Mouse (Mus musculus) limb, embryonic 10.5 days (tissue): Measurements from ENCODE around the gene Setdb2. TPM values are rescaled to one million over a fixed set of nuclear protein-coding genes. Genes with fewer than 3 reads are reported as not detected.
"Not testable (repeated sequence)": the region's sequence is repeated elsewhere in the genome, so short reads cannot be mapped to it uniquely, and the experiment has no call there.

ENCODE experiments used
- DNase-seq: peaks from one replicate; pipeline ENCODE4 v3.0.0-alpha.2; 2017; ENCODE audit warnings: low spot score
- H3K27ac ChIP-seq: fragments of 300-500 bp; sonication (generic); 2 replicates; pipeline ENCODE4 v1.5.1; 2016; ENCODE audit warnings: mild to moderate bottlenecking
- H3K27me3 ChIP-seq: fragments of 300-500 bp; sonication (generic); 2 replicates; pipeline ENCODE4 v1.6.1; 2016; ENCODE audit warnings: low read depth, mild to moderate bottlenecking; ENCODE audit not compliant: poor library complexity, severe bottlenecking
- H3K36me3 ChIP-seq: fragments of 300-500 bp; sonication (generic); 2 replicates; pipeline ENCODE4 v1.6.1; 2016; ENCODE audit warnings: mild to moderate bottlenecking, moderate library complexity
- H3K4me1 ChIP-seq: fragments of 300-500 bp; sonication (generic); 2 replicates; pipeline ENCODE4 v1.6.1; 2016
- H3K4me3 ChIP-seq: fragments of 300-500 bp; sonication (generic); 2 replicates; pipeline ENCODE4 v1.5.1; 2016; ENCODE audit warnings: mild to moderate bottlenecking, moderate library complexity
- H3K9me3 ChIP-seq: fragments of 300-500 bp; sonication (generic); replicated peaks from 2 replicates; pipeline ENCODE4 v1.6.1; 2016; ENCODE audit warnings: mild to moderate bottlenecking
- WGBS: fragments of 180-500 bp; shearing (Covaris S2); methylation state at CpG from one replicate; pipeline ENCODE4 v1.1.7; 2016; 5-methylcytosine and 5-hydroxymethylcytosine counted together
- polyA plus RNA-seq: library from polyadenylated mRNA; unstranded; fragments of >200 nt; fragmentation: Nextera tagmentation; extraction: Ambion mirVana; gene quantifications from 2 replicates; pipeline ENCODE4 v1.2.1, GENCODE M21; 2016

The Setdb2 gene
- polyA plus RNA-seq, 1 experiment from 2014 or later: 13.1 TPM

DNA sequence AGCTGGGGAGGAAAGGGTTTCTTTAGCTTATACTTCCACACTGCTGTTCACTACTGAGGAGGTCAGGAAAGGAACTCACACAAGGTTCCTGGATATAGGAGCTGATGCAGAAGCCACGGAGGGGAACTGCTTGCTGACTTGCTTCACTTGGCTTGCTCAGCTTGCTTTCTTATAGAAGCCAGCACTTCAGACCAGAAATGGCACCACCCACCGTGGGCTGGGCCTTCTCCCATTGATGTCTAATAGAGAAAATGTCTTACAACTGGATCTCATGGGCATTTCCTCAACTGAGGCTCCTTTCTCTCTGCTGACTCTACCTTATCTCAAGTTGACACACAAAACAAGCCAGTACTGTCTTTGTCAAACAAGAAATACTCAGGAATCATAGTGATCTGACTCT is 6.8 kb downstream of the Setdb2 start:
- H3K9me3 ChIP-seq: no peaks in the 10 kb centered on the region
- 74% methylated on average over 2 of the region's 2 CpGs for WGBS
- H3K4me3 ChIP-seq: no peak overlapping the region
- DNase-seq: no peak
- no peak overlapping the region for H3K27ac ChIP-seq
- no peaks in the 10 kb centered on the region for H3K27me3 ChIP-seq
- no peaks in the 10 kb centered on the region; the same call in 1 of the 2 replicates for H3K4me1 ChIP-seq
- peaks cover 9% of the 10 kb centered on the region for H3K36me3 ChIP-seq

DNA sequence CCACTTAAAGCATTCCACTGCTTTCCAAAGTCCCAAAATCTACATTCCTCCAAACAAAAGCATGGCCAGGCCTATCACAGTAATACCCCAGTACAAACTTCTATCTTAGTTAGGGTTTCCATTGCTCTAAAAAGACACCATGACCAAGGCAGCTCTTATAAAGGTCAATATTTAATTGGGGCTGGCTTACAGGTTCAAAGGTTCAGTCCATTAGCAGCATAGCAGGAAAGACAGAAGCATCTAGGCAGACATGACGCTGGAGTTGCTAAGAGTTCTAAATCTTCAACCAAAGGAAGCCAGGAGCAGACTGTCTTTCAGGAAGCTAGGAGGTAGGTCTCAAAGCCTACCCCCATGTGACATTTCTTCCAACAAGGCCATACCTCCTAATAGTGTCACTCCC is 10.1 kb downstream of the Setdb2 start:
- Histone ChIP-seq H3K36me3 (peaks cover 6% of the 10 kb centered on the region), H3K4me3 (no peak overlapping the region), H3K27ac (no peak overlapping the region), H3K4me1 (no peaks in the 10 kb centered on the region), H3K27me3 (no peaks in the 10 kb centered on the region), H3K9me3 (no peaks in the 10 kb centered on the region)
- DNase-seq: no peak
- WGBS: 83% methylated on average over 1 of the region's 1 CpGs

DNA sequence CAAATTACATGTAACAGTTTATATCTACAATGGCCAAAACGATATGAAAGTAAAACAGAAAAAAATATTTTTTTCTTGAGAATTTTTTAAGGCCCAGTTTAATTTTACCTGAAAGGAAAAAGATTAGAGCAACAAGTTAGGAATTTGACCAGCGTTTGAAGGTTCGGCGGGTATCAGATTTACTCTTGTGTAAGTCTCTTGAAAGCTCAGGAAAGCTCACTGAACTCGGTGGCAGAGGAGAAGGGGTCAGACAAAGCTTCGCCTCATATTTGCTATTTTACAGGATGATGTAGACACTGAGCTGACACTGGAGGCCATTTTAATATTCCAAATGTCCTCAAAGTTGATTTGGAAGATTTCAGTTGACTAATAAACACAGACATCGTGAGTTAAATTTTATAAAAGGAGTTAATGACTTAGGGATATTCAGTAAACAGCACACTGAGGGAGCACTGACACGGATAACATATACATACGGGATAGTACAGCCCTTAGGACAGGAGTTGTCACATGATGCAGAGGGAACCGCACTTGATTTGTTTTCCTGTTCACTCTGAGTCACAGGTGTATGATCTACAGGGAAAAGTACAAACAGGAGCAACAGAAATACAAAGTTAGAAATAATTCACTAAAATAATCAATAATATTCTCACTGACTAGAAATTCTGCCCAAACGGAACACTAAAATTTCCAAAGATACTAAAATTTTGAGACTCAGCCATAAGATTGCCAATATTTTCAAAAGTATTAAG is 17.6 kb downstream of the Setdb2 start:
- 92% methylated on average over 11 of the region's 11 CpGs for WGBS
- no peaks in the 10 kb centered on the region for H3K27me3 ChIP-seq

DNA sequence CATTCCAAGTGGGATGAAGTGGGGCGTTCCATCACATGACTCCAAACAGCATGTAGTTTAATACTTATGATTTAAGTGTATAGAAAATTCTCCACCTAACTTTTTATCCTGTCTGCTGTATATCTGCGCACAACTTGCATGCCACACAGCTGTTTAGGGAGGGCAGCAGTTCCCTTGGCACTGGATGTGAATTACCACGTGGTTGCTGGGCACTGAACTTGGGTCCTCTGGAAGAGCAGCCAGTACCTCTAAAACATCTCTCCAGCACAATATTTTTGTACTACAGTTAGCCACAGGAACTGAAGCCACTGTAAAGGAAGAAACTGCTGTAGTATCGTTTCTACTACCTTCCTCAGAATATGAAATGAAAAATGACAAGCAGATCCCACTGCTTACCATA is 22.5 kb downstream of the Setdb2 start:
- no peak overlapping the region for H3K27ac ChIP-seq
- peaks cover 45% of the 10 kb centered on the region for H3K36me3 ChIP-seq
- H3K4me1 ChIP-seq: no peaks in the 10 kb centered on the region
- WGBS: 92% methylated on average over 4 of the region's 4 CpGs
- no peak for DNase-seq
- H3K27me3 ChIP-seq: no peaks in the 10 kb centered on the region
- H3K4me3 ChIP-seq: no peak overlapping the region
- H3K9me3 ChIP-seq: no peaks in the 10 kb centered on the region

More for the DNA sequence above, 17.6 kb downstream of the Setdb2 start:
- Histone ChIP-seq H3K4me3 (no peak overlapping the region), H3K36me3 (peaks cover 10% of the 10 kb centered on the region), H3K9me3 (no peaks in the 10 kb centered on the region), H3K4me1 (no peaks in the 10 kb centered on the region), H3K27ac (no peak overlapping the region)
- DNase-seq: no peak

DNA sequence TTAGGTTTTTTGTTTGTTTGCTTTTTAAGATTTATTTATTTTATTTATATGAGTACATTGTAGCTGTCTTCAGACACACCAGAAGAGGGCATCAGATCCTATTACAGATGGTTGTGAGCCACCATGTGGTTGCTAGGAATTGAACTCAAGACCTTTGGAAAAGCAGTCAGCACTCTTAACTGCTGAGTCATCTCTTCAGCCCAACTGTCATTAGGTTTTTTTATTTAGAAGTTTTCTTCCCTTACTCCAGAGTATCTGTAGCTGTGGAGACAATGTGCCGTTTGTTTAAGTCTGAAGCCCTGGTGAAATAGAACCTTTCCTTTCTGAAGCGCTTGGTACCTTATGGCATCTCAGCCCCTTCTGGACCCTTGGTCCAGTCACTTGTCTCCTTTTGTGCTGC is 25.7 kb downstream of the Setdb2 start:
- H3K27ac ChIP-seq: not testable (repeated sequence)

DNA sequence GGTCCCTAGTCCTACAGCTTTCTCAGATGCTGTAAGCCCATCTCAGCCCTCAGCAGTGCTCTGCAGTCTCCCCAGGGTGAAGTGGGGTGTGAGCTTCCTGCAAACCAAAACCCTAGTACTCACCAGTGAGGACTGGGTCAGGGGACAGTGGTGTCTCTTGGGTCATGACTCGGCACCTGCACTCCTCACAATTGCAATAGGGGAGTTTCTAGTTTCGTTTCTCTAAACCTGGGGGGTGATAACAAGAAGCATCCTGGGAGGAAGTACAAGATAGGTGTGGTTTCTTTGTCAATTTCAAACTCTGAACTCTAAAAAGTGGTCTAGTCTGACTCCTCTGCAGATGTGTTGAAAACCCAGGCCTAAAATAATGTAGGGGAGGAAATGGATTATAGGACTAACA is 43.7 kb downstream of the Setdb2 start:
- H3K4me3 ChIP-seq: no peak overlapping the region
- DNase-seq: no peak
- no peaks in the 10 kb centered on the region for H3K9me3 ChIP-seq
- no peaks in the 10 kb centered on the region for H3K4me1 ChIP-seq
- H3K27ac ChIP-seq: no peak overlapping the region
- peaks cover 8% of the 10 kb centered on the region; the same call in 1 of the 2 replicates for H3K36me3 ChIP-seq
- WGBS: 91% methylated on average over 2 of the region's 2 CpGs
- no peaks in the 10 kb centered on the region for H3K27me3 ChIP-seq

More for the DNA sequence above, 25.7 kb downstream of the Setdb2 start:
- not testable (repeated sequence) for H3K9me3 ChIP-seq, H3K27me3 ChIP-seq, H3K4me1 ChIP-seq, H3K4me3 ChIP-seq, DNase-seq
- H3K36me3 ChIP-seq: peaks cover 62% of the 10 kb centered on the region
- WGBS: 96% methylated on average over 2 of the region's 2 CpGs

DNA sequence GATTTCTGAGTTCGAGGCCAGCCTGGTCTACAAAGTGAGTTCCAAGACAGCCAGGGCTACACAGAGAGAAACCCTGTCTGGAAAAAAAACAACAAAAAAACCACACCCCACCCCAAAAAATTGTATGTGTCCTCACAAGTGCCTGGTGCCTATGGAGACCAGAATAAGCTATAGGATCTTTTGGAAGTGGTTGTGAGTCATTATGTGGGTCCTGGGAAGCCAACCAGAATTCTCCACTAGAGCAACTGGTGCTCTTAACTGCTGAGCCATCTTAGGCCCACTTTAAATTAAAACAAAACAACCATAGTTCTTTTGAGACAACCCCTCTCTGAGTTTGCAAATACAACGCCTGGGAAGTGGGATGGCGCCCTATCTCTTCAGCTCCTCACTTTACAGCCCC is 45.4 kb downstream of the Setdb2 start, which contains the start of gene Phf11c:
Gene Phf11c, minus strand, starts transcription at position 101 of the 400 bp plus-strand sequence.
- 93% methylated on average over 3 of the region's 3 CpGs for WGBS
- Histone ChIP-seq H3K27ac (no peak within 1 kb of the TSS), H3K36me3 (0 out of 2 replicates have a peak, but pooled peaks cover 3% of the 10 kb centered on the region), H3K9me3 (no peaks in the 10 kb centered on the region), H3K4me3 (no peak within 1 kb of the TSS), H3K4me1 (no peaks in the 10 kb centered on the region), H3K27me3 (no peaks in the 10 kb centered on the region)
- DNase-seq: no peak

DNA sequence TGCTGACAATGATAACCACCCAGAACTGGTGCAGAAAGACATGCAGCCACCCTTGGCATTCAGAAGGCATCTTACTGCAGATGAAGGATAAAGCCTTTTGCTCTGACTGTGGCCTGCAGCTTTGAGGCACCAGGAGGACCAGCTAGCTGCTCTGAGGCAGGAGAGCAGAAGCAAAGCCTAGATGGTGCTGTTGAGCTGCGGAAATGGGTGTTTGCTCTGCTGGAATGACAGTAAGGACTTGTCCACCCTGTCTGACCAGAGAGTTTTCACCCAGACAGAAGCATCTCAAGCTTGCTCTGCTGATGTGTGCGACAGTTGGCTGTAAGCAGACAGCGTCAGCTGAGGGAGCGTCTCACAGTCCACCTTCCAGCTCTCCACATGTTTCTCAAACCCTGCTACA is 50.5 kb downstream of the Setdb2 start:
- DNase-seq, H3K36me3 ChIP-seq, H3K27me3 ChIP-seq, H3K4me1 ChIP-seq, H3K4me3 ChIP-seq, H3K27ac ChIP-seq, H3K9me3 ChIP-seq: not testable (repeated sequence)
- WGBS: 80% methylated on average over 4 of the region's 4 CpGs

DNA sequence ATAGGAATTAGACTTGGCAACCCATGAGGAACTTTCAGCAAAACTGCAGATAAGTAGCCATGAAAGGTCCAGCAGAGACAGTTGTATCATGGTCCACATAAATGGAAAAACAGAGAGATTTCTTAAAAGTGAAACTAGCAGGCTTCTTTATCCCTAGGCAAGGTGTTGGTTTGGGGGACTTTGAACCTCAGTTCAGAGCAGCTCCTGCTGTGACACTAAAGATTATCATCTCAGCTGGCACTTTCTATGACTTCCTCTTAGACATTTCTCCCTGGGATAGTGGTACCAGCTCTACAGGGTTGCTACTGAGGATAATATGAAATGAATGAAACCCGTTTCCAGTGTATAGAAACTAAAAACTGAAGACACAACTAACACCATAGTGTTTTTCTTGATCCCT is 51.2 kb downstream of the Setdb2 start:
- Histone ChIP-seq H3K36me3 (no peaks in the 10 kb centered on the region), H3K27ac (no peak overlapping the region), H3K4me3 (no peak overlapping the region), H3K9me3 (no peaks in the 10 kb centered on the region), H3K4me1 (no peaks in the 10 kb centered on the region), H3K27me3 (no peaks in the 10 kb centered on the region)
- no peak for DNase-seq
- WGBS: 71% methylated on average over 1 of the region's 1 CpGs

DNA sequence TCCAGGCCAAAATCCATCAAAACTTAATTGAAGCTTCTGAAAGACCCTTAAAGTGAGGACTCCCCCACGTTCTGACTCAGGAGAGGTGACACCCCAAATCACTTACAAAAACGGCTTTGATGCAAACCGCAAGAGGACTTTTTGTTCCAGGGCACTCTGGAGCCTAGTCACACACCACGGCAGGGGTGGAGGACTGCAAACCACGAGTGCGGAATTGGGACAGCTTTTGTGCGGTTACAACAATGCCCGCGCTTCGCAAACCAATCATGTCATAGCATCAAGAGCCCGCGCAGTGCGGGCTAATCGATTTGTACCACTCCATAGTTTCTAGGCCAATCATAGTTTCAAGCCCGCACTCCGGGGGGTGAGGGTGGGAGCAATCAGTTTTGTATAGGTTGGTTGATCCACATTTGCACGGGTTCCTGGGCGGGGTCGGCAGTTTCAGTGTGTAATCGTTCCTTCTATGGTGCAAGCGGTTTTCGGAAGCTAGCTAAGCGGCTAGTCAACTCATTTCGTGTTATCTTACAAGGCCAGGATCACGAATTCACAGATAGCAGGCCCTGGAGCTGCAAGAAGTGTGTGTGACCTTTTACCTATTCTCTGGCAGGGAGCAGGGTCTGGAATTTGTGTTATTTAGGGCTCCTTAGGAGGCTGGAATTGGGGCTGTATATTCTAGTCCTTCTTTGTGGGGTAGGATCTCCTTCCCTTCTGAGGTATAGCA is 70.2 kb downstream of the Setdb2 start:
- Histone ChIP-seq H3K27me3 (no peaks in the 10 kb centered on the region), H3K27ac (no peak overlapping the region), H3K9me3 (no peaks in the 10 kb centered on the region), H3K4me3 (no peak overlapping the region), H3K36me3 (no peaks in the 10 kb centered on the region), H3K4me1 (no peaks in the 10 kb centered on the region)
- no peak for DNase-seq
- WGBS: 93% methylated on average over 25 of the region's 25 CpGs

DNA sequence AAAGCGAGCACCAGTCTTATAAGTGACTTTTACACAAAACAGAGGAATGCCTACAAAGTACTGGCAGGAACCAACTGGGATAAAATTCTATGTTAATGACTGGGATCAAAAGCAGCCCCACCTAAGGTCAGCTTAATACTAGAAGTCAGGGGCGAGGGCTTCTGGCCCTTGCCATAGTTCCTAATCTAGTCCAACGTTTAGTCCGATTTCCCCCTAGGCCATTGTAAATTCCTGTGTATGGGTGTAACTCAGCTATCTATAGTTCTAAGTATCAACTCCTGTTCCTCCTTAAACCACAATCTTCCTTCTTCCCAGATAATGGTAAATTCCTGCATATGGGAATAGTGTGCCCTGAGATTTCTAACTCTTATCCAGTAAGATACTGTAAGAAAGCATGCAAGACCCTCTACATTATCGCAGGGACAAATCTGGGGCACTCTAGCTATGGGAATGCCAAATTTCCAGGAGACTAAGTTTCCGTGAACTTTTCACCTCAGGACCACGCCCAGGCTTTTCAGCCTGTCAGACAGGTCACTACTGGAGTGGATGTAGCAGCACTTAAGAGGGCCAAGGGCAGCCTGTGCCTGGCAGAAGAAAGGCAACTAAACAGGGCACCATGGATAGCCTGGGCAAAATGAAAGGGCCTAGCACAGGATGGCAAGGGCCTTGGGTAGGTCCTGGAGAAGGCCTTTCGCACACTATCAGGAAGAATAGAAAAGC is 74.1 kb downstream of the Setdb2 start:
- no peak for DNase-seq
- Histone ChIP-seq H3K4me3 (no peak overlapping the region), H3K27me3 (no peaks in the 10 kb centered on the region), H3K36me3 (no peaks in the 10 kb centered on the region), H3K4me1 (no peaks in the 10 kb centered on the region), H3K9me3 (no peaks in the 10 kb centered on the region), H3K27ac (no peak overlapping the region)
- 86% methylated on average over 8 of the region's 8 CpGs for WGBS

DNA sequence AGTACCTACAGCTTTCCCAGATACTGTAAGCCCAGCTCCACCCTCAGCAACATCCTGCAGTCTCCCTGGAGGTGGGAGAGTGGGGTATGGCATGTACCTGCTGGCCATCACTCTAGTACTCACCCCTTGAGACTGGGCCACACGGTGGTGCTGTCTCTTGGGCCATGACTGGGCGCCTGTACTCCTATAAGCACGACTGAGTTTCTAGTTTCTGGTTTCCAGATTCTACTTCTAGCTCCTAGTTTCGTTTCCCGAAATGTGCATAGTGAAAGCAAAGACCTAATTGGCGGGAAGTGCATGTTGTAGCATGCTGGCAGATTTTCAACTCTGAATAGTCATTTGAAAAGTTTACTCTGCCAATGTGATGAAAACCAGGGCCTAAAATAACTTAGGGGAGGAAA is 75.4 kb downstream of the Setdb2 start, which contains the start of gene Phf11d:
Gene Phf11d, minus strand, starts transcription at position 227 of the 401 bp plus-strand sequence.
- no peaks in the 10 kb centered on the region for H3K36me3 ChIP-seq
- WGBS: 85% methylated on average over 6 of the region's 6 CpGs
- no peak for DNase-seq
- H3K27ac ChIP-seq: no peak within 1 kb of the TSS
- no peak within 1 kb of the TSS for H3K4me3 ChIP-seq
- H3K9me3 ChIP-seq: no peaks in the 10 kb centered on the region
- H3K4me1 ChIP-seq: no peaks in the 10 kb centered on the region
- no peaks in the 10 kb centered on the region for H3K27me3 ChIP-seq
